Mouse (Mus musculus) bone marrow macrophage, adult 2 months (primary cell): ENCODE data around the gene F7. TPM values are rescaled to one million over a fixed set of nuclear protein-coding genes. Genes with fewer than 3 reads are reported as not detected.
A peak's percentile ranks its signal among the peaks of the same experiment; 100 is the strongest.

Experiments
- H3K27ac ChIP-seq: 2 replicates; pipeline ENCODE4 v1.5.1; 2012; ENCODE audit warnings: low read depth, low read length; ENCODE audit not compliant: insufficient read depth
- H3K4me1 ChIP-seq: 2 replicates; pipeline ENCODE4 v1.6.1; 2012; ENCODE audit warnings: low read length; ENCODE audit not compliant: control insufficient read depth, insufficient read depth
- H3K4me3 ChIP-seq: 2 replicates; pipeline ENCODE4 v1.5.1; 2012; ENCODE audit warnings: mild to moderate bottlenecking, low read length, moderate library complexity; ENCODE audit not compliant: insufficient read depth
- CTCF ChIP-seq: IDR thresholded peaks from 2 replicates; pipeline ENCODE4 v1.5.1; 2012; ENCODE audit warnings: low read depth, mild to moderate bottlenecking, low read length, moderate library complexity
- POLR2A ChIP-seq: IDR thresholded peaks from 2 replicates; pipeline ENCODE4 v1.6.1; 2012; ENCODE audit warnings: mild to moderate bottlenecking, low read depth, low read length, borderline replicate concordance
- polyA plus RNA-seq: library from polyadenylated mRNA; stranded (reverse); fragments of >200 nt; gene quantifications from 2 replicates; pipeline ENCODE4 v1.2.4, GENCODE M21; 2012; ENCODE audit not compliant: missing spikeins, insufficient read depth, insufficient read length

F7 gene
- polyA plus RNA-seq, 1 experiment: 1.3 TPM

GRCm38 (mm10) chr8:13021830-13022229, 4.0 kb upstream of the F7 start:
- TF ChIP-seq POLR2A: no peak
- TF ChIP-seq CTCF: no peak
- Histone ChIP-seq H3K27ac (no peak overlapping the region), H3K4me1 (peaks cover 3% of the 10 kb centered on the region), H3K4me3 (no peak overlapping the region)

GRCm38 (mm10) chr8:13027615-13028014, 1.8 kb downstream of the F7 start:
- Histone ChIP-seq H3K27ac (no peak overlapping the region), H3K4me1 (peaks cover 48% of the 10 kb centered on the region), H3K4me3 (no peak overlapping the region)
- TF ChIP-seq POLR2A (no peak), CTCF (no peak)

GRCm38 (mm10) chr8:13028482-13028881, 2.6 kb downstream of the F7 start:
- peak overlapping the region; percentile 54 for H3K27ac ChIP-seq
- H3K4me1 ChIP-seq: peaks cover 48% of the 10 kb centered on the region

GRCm38 (mm10) chr8:13036346-13036812, 10.5 kb downstream of the F7 start:
- TF ChIP-seq CTCF: no peak
- no peak for TF ChIP-seq POLR2A
- Histone ChIP-seq H3K4me1 (peaks cover 37% of the 10 kb centered on the region), H3K27ac (no peak overlapping the region), H3K4me3 (no peak overlapping the region)

More at GRCm38 (mm10) chr8:13028482-13028881, 2.6 kb downstream of the F7 start:
- no peak overlapping the region for H3K4me3 ChIP-seq
- no peak for TF ChIP-seq CTCF
- no peak for TF ChIP-seq POLR2A

GRCm38 (mm10) chr8:13037015-13037414, 11.2 kb downstream of the F7 start, which contains the start of gene F10:
Gene F10, plus strand, starts transcription at chr8:13037308.
- no peak for TF ChIP-seq POLR2A
- no peak within 1 kb of the TSS for H3K4me3 ChIP-seq
- H3K27ac ChIP-seq: no peak within 1 kb of the TSS
- peaks cover 32% of the 10 kb centered on the region for H3K4me1 ChIP-seq

GRCm38 (mm10) chr8:13037569-13037968, 11.7 kb downstream of the F7 start:
- TF ChIP-seq POLR2A (no peak), CTCF (no peak)
- Histone ChIP-seq H3K27ac (no peak overlapping the region), H3K4me1 (peaks cover 28% of the 10 kb centered on the region)

GRCm38 (mm10) chr8:13039054-13039453, 13.2 kb downstream of the F7 start:
- no peak overlapping the region for H3K4me3 ChIP-seq
- TF ChIP-seq CTCF: no peak
- TF ChIP-seq POLR2A: no peak
- H3K27ac ChIP-seq: no peak overlapping the region
- H3K4me1 ChIP-seq: peaks cover 28% of the 10 kb centered on the region

More at GRCm38 (mm10) chr8:13037569-13037968, 11.7 kb downstream of the F7 start:
- no peak overlapping the region for H3K4me3 ChIP-seq

GRCm38 (mm10) chr8:13041459-13041858, 15.6 kb downstream of the F7 start:
- peaks cover 21% of the 10 kb centered on the region for H3K4me1 ChIP-seq
- TF ChIP-seq POLR2A: no peak
- no peak for TF ChIP-seq CTCF
- no peak overlapping the region for H3K4me3 ChIP-seq
- no peak overlapping the region for H3K27ac ChIP-seq

GRCm38 (mm10) chr8:13047652-13048051, 21.8 kb downstream of the F7 start:
- H3K27ac ChIP-seq: no peak overlapping the region
- TF ChIP-seq CTCF (no peak), POLR2A (no peak)
- no peak overlapping the region for H3K4me3 ChIP-seq
- H3K4me1 ChIP-seq: no peaks in the 10 kb centered on the region

GRCm38 (mm10) chr8:13050550-13050949, 24.7 kb downstream of the F7 start:
- TF ChIP-seq CTCF (no peak), POLR2A (no peak)
- Histone ChIP-seq H3K4me1 (no peaks in the 10 kb centered on the region), H3K27ac (no peak overlapping the region), H3K4me3 (no peak overlapping the region)

- no peak overlapping the region for H3K4me3 ChIP-seq
- H3K27ac ChIP-seq: no peak overlapping the region
These were observed 31.5 kb downstream of the F7 start for GRCm38 (mm10) chr8:13057351-13057750.

More at GRCm38 (mm10) chr8:13057351-13057750, 31.5 kb downstream of the F7 start:
- no peaks in the 10 kb centered on the region for H3K4me1 ChIP-seq
- no peak for TF ChIP-seq POLR2A
- no peak for TF ChIP-seq CTCF
